Comparison of ENCODE assay signal across 24 mouse cellular contexts in the genomic region with DNA sequence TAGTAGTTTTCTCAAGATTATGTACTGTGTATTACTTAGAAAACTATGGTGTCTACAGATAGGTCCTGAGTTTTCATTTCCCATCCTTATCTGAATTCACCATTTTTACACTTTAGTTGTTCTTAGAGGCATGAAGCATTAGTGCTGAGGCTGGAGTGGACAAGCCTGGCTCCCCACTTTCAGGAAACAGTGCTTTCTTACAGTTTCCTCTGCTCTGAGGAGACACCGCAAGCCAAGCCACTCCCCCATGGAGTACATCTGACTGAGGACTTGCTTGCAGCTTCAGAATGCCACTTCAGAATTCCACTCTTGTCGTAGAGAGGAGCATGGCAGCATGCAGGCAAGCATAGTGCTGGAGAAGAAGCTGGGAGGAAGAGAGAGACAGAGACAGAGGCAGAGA.
DNase-seq lines count a peak whose midpoint lies in the region; ATAC-seq and TF ChIP-seq lines count a peak whose summit lies in the region.
"Had no signal": no experiment of that assay in that cellular context is flagged by ENCODE, and none has a peak within 500 bp of the region (broad histone marks: within the 10 kb centered on the region; RNA-seq: fewer than 3 reads in every experiment).

No protein-coding gene starts in this region.

- H3K4me1 ChIP-seq in lung, postnatal 0 days (ENCODE audit: insufficient read depth, low read depth, low read length), result no peaks in the 10 kb centered on the region
- no peaks in the 10 kb centered on the region for H3K4me1 ChIP-seq in forebrain, embryonic 15.5 days
- H3K4me1 ChIP-seq: embryonic facial prominence, embryonic 10.5 days; embryonic facial prominence, embryonic 12.5 days; forebrain, embryonic 13.5 days had no signal

- H3K36me3 ChIP-seq in lung, postnatal 0 days (ENCODE audit: insufficient read depth, low read length), result no peaks in the 10 kb centered on the region
- no peaks in the 10 kb centered on the region for H3K36me3 ChIP-seq in forebrain, embryonic 15.5 days
- H3K36me3 ChIP-seq: embryonic facial prominence, embryonic 10.5 days; embryonic facial prominence, embryonic 12.5 days; G1E had no signal

- no peak overlapping the region for H3K27ac ChIP-seq in lung, postnatal 0 days (ENCODE audit: low read length)
- no peak overlapping the region for H3K27ac ChIP-seq in forebrain, embryonic 15.5 days (replicated peaks)
- H3K27ac ChIP-seq: embryonic facial prominence, embryonic 10.5 days; embryonic facial prominence, embryonic 12.5 days; forebrain, embryonic 13.5 days had no signal

- H3K4me2 ChIP-seq in lung, postnatal 0 days (replicated peaks; ENCODE audit: low read depth, low read length), result no peak overlapping the region
- H3K4me2 ChIP-seq in forebrain, embryonic 15.5 days (replicated peaks), result no peak overlapping the region
- H3K4me2 ChIP-seq: embryonic facial prominence, embryonic 12.5 days; forebrain, embryonic 13.5 days had no signal

- ATAC-seq in lung, postnatal 0 days, result no peak
- peak; percentile 71 for ATAC-seq in common myeloid progenitor, adult 5-6 weeks (replicated peaks; ENCODE audit: low read depth, poor library complexity, severe bottlenecking)
- ATAC-seq in megakaryocyte progenitor cell, adult 5-6 weeks (replicated peaks; ENCODE audit: poor library complexity), result peak; percentile 46
- ATAC-seq in forebrain, embryonic 15.5 days (replicated peaks), result no peak
- ATAC-seq: activated CD4-positive, CD25-positive, alpha-beta regulatory T cell, adult 4 months; CD4-positive, CD25-positive, alpha-beta regulatory T cell, adult 4 months; forebrain, embryonic 13.5 days; forebrain, embryonic 16.5 days; Patski had no signal

- no peaks in the 10 kb centered on the region for H3K27me3 ChIP-seq in lung, postnatal 0 days (replicated peaks; ENCODE audit: insufficient read depth, low read length)
- no peaks in the 10 kb centered on the region for H3K27me3 ChIP-seq in forebrain, embryonic 15.5 days
- H3K27me3 ChIP-seq: CH12.LX; embryonic facial prominence, embryonic 12.5 days; forebrain, embryonic 13.5 days; Patski had no signal

- WGBS in lung, postnatal 0 days, result 28% methylated on average over 2 of the region's 2 CpGs
- WGBS in forebrain, embryonic 15.5 days, result 82% methylated on average over 2 of the region's 2 CpGs

- no peak for TF ChIP-seq EP300 in lung, postnatal 0 days (IDR thresholded peaks at IDR 0.05)

- H3K9me3 ChIP-seq in lung, postnatal 0 days (ENCODE audit: low read length), result no peaks in the 10 kb centered on the region
- H3K9me3 ChIP-seq in forebrain, embryonic 15.5 days, result no peaks in the 10 kb centered on the region
- H3K9me3 ChIP-seq: embryonic facial prominence, embryonic 10.5 days; embryonic facial prominence, embryonic 12.5 days; forebrain, embryonic 13.5 days had no signal

- H3K4me3 ChIP-seq in lung, postnatal 0 days (ENCODE audit: low read depth, low read length), result no peak overlapping the region
- no peak overlapping the region for H3K4me3 ChIP-seq in forebrain, embryonic 15.5 days
- H3K4me3 ChIP-seq: embryonic facial prominence, embryonic 10.5 days; embryonic facial prominence, embryonic 12.5 days; forebrain, embryonic 13.5 days had no signal

- H3K9ac ChIP-seq in lung, postnatal 0 days (replicated peaks; ENCODE audit: low read depth), result no peak overlapping the region
- no peak overlapping the region for H3K9ac ChIP-seq in forebrain, embryonic 15.5 days (replicated peaks)
- H3K9ac ChIP-seq: embryonic facial prominence, embryonic 12.5 days; forebrain, embryonic 13.5 days had no signal

- TF ChIP-seq CTCF in lung, postnatal 0 days (IDR thresholded peaks at IDR 0.05), result no peak

- DNase-seq in lung, postnatal 0 days (ENCODE audit: low spot score), result peak; percentile 8
- no peak for DNase-seq in lung, adult 18-20 months
- DNase-seq: adrenal gland, adult 8-10 months; adrenal gland, postnatal 14 days; adrenal gland, postnatal 36 days; B cell, adult 2 months; cerebellum, adult 11 months; cerebellum, adult 18-20 months; cerebellum, adult 8-10 months; cerebellum, adult 9-11 months; cerebellum, postnatal 14 days; cerebellum, postnatal 36 days had no signal

Comparison
In these comparisons a context has a peak if more than half of its experiments do, and no peak if none do; other contexts are left out.
1. ATAC-seq: peak in common myeloid progenitor, adult 5-6 weeks (single experiment) and megakaryocyte progenitor cell, adult 5-6 weeks (single experiment); none in lung, postnatal 0 days (single experiment) and forebrain, embryonic 15.5 days (single experiment).